Mouse (Mus musculus): Measurements from ENCODE around the gene Usp32.

Gene Usp32

GRCm38 (mm10) chr11:84956400-84956799 is 183.6 kb downstream of the Usp32 start:
- in situ Hi-C loops (cut with MboI, MseI): no loop called here

GRCm38 (mm10) chr11:84952611-84953010 is 187.3 kb downstream of the Usp32 start:
- in situ Hi-C loops (cut with MboI, MseI): no loop called here

GRCm38 (mm10) chr11:84948526-84948925 is 191.4 kb downstream of the Usp32 start:
- in situ Hi-C loops (cut with MboI, MseI): loop anchor here in 1 of 2 experiments (5.0 kb wide), 1 partner anchor 51 kb away; no protein-coding TSS in a partner anchor

- in situ Hi-C loops (cut with MboI, MseI): loop anchor here in 1 of 2 experiments (5.0 kb wide), 1 partner anchor 51 kb away; no protein-coding TSS in a partner anchor
These were observed 191.8 kb downstream of the Usp32 start for GRCm38 (mm10) chr11:84948114-84948513.

- in situ Hi-C loops (cut with MboI, MseI): loop anchor here in 1 of 2 experiments (5.0 kb wide), 1 partner anchor 50 kb away; no protein-coding TSS in a partner anchor
These were observed 192.8 kb downstream of the Usp32 start for GRCm38 (mm10) chr11:84947206-84947605.

- in situ Hi-C loops (cut with MboI, MseI): loop anchor here in 1 of 2 experiments (5.0 kb wide), 1 partner anchor 49 kb away; no protein-coding TSS in a partner anchor
These were observed 194.1 kb downstream of the Usp32 start for GRCm38 (mm10) chr11:84945841-84946240.

GRCm38 (mm10) chr11:84944639-84945435 is 195.1 kb downstream of the Usp32 start:
- in situ Hi-C loops (cut with MboI, MseI): loop anchor here in 1 of 2 experiments (5.0 kb wide), 1 partner anchor 48 kb away; no protein-coding TSS in a partner anchor

- in situ Hi-C loops (cut with MboI, MseI): no loop called here
These were observed 196.0 kb downstream of the Usp32 start for GRCm38 (mm10) chr11:84943948-84944347.

GRCm38 (mm10) chr11:84940140-84940539 is 199.8 kb downstream of the Usp32 start:
- in situ Hi-C loops (cut with MboI, MseI): no loop called here

- in situ Hi-C loops (cut with MboI, MseI): no loop called here
These were observed 200.4 kb downstream of the Usp32 start for GRCm38 (mm10) chr11:84939508-84940053.

Data from T-helper 17 cell (primary cell).